Mouse (Mus musculus) hindbrain, embryonic 12.5 days (tissue): ENCODE data around the gene Prss38. TPM values are rescaled to one million over a fixed set of nuclear protein-coding genes. Genes with fewer than 3 reads are reported as not detected.
A peak's percentile ranks its signal among the peaks of the same experiment; 100 is the strongest.

ENCODE experiments used
- ATAC-seq: fragments of 200-750 bp; cut with Nextera tagmentation; 2 replicates; pipeline ENCODE4 v1.8.0; 2017; ENCODE audit warnings: moderate TSS enrichment; ENCODE audit not compliant: low FRiP score
- H3K27ac ChIP-seq: fragments of 300-500 bp; sonication (generic); 2 replicates; pipeline ENCODE4 v1.5.1; 2016; ENCODE audit warnings: mild to moderate bottlenecking
- H3K27me3 ChIP-seq: fragments of 300-500 bp; sonication (generic); 2 replicates; pipeline ENCODE4 v1.6.1; 2016; ENCODE audit warnings: mild to moderate bottlenecking
- H3K36me3 ChIP-seq: fragments of 300-500 bp; sonication (generic); 2 replicates; pipeline ENCODE4 v1.6.1; 2016; ENCODE audit warnings: mild to moderate bottlenecking
- H3K4me1 ChIP-seq: fragments of 300-500 bp; sonication (generic); 2 replicates; pipeline ENCODE4 v1.6.1; 2016
- H3K4me2 ChIP-seq: fragments of 300-500 bp; sonication (generic); replicated peaks from 2 replicates; pipeline ENCODE4 v1.6.1; 2016; ENCODE audit warnings: mild to moderate bottlenecking
- H3K4me3 ChIP-seq: fragments of 300-500 bp; sonication (generic); 2 replicates; pipeline ENCODE4 v1.5.1; 2016; ENCODE audit warnings: mild to moderate bottlenecking
- H3K9ac ChIP-seq: fragments of 300-500 bp; sonication (generic); 2 replicates; pipeline ENCODE4 v1.6.1; 2016; ENCODE audit warnings: mild to moderate bottlenecking, moderate library complexity
- H3K9me3 ChIP-seq: fragments of 300-500 bp; sonication (generic); replicated peaks from 2 replicates; pipeline ENCODE4 v1.6.1; 2016; ENCODE audit warnings: mild to moderate bottlenecking
- WGBS: fragments of 180-500 bp; shearing (Covaris S2); methylation state at CpG from one replicate; pipeline ENCODE4 v1.1.7; 2016; 5-methylcytosine and 5-hydroxymethylcytosine counted together
- polyA plus RNA-seq: library from polyadenylated mRNA; unstranded; fragments of >200 nt; fragmentation: Nextera tagmentation; extraction: Ambion mirVana; gene quantifications from 2 replicates; pipeline ENCODE4 v1.2.1, GENCODE M21; 2016

The Prss38 gene
- not detected in 2 replicates for polyA plus RNA-seq

GRCm38 (mm10) chr11:59375475-59375874, at the start of gene Prss38:
Gene Prss38 (minus strand): TSS chr11:59375657.
- 73% methylated on average over 16 of the region's 16 CpGs for WGBS
- Histone ChIP-seq H3K4me2 (no peak within 1 kb of the TSS), H3K36me3 (no peaks in the 10 kb centered on the region), H3K27me3 (no peaks in the 10 kb centered on the region), H3K9me3 (no peaks in the 10 kb centered on the region), H3K4me3 (no peak within 1 kb of the TSS), H3K4me1 (0 out of 2 replicates have a peak, but pooled peaks cover 3% of the 10 kb centered on the region), H3K27ac (no peak within 1 kb of the TSS), H3K9ac (no peak within 1 kb of the TSS)
- no peak for ATAC-seq

- Histone ChIP-seq H3K36me3 (peaks cover 79% of the 10 kb centered on the region), H3K4me2 (no peak overlapping the region), H3K27ac (no peak overlapping the region), H3K4me3 (no peak overlapping the region), H3K27me3 (no peaks in the 10 kb centered on the region), H3K9ac (no peak overlapping the region), H3K9me3 (no peaks in the 10 kb centered on the region), H3K4me1 (no peaks in the 10 kb centered on the region)
- 81% methylated on average over 5 of the region's 5 CpGs for WGBS
- ATAC-seq: no peak
Observed at GRCm38 (mm10) chr11:59423010-59423588, 47.6 kb upstream of the Prss38 start.

- H3K9ac ChIP-seq: no peak overlapping the region
- no peaks in the 10 kb centered on the region for H3K27me3 ChIP-seq
- H3K4me2 ChIP-seq: no peak overlapping the region
- WGBS: 93% methylated on average over 2 of the region's 2 CpGs
- no peak for ATAC-seq
- no peak overlapping the region for H3K4me3 ChIP-seq
- H3K9me3 ChIP-seq: no peaks in the 10 kb centered on the region
- H3K27ac ChIP-seq: no peak overlapping the region
- peaks cover 76% of the 10 kb centered on the region for H3K36me3 ChIP-seq
- H3K4me1 ChIP-seq: no peaks in the 10 kb centered on the region
Observed at GRCm38 (mm10) chr11:59421967-59422366, 46.5 kb upstream of the Prss38 start.

GRCm38 (mm10) chr11:59421436-59421835, 46.0 kb upstream of the Prss38 start:
- no peak overlapping the region for H3K27ac ChIP-seq
- H3K9me3 ChIP-seq: no peaks in the 10 kb centered on the region
- no peaks in the 10 kb centered on the region for H3K4me1 ChIP-seq
- H3K4me3 ChIP-seq: no peak overlapping the region
- WGBS: 89% methylated on average over 8 of the region's 8 CpGs
- no peak overlapping the region for H3K9ac ChIP-seq
- H3K4me2 ChIP-seq: no peak overlapping the region
- H3K36me3 ChIP-seq: peaks cover 76% of the 10 kb centered on the region
- no peak for ATAC-seq
- H3K27me3 ChIP-seq: no peaks in the 10 kb centered on the region

- Histone ChIP-seq H3K36me3 (peaks cover 75% of the 10 kb centered on the region), H3K9ac (no peak overlapping the region), H3K9me3 (no peaks in the 10 kb centered on the region), H3K4me2 (no peak overlapping the region), H3K4me3 (no peak overlapping the region), H3K27me3 (no peaks in the 10 kb centered on the region), H3K4me1 (no peaks in the 10 kb centered on the region), H3K27ac (no peak overlapping the region)
- 78% methylated on average over 5 of the region's 5 CpGs for WGBS
- ATAC-seq: no peak
Observed at GRCm38 (mm10) chr11:59418708-59419107, 43.3 kb upstream of the Prss38 start.

DNA sequence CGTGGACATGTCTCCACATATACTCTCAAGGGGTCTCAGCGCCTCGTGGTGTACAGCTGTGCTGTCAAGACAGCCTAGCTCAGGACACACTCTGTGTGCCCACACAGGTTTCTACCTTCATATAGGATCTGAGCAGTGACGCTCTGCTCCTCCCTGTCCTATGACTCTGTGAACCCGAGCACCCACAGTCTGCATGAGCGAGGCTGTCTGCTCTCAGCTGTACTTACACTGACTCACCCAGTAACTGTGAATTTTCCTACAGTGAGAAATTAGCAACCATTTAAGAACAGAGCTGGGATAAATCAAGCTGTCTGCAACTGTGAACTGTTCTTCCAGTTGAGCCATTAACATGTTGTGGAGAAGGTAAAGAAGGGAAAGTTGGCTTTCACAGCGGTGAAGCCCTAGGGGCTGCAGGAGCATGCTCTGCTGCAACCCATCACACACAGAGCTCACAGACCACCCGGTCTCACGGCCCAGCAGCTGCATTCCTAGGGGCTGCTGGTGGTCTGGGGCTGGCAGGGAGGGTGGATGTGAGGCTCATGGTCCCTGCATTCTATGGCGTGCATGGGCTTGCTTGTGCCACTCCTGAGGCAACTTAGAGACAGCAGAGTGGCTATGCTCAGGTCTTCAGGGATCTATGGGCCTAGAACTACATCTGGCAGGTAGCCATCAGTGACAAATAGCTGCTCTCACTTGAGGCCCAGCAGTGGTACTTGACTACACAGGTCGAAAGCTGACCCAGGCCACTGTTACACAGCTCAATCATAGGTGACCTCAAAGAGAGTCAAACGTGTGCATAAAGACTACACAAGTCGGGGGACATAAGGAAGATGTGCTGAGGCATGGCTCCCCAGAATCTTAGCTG, 37.8 kb upstream of the Prss38 start:
- WGBS: 86% methylated on average over 13 of the region's 13 CpGs
- Histone ChIP-seq H3K4me2 (no peak overlapping the region), H3K9ac (no peak overlapping the region), H3K4me1 (0 out of 2 replicates have a peak, but pooled peaks cover 7% of the 10 kb centered on the region), H3K27ac (no peak overlapping the region), H3K9me3 (no peaks in the 10 kb centered on the region), H3K4me3 (no peak overlapping the region), H3K27me3 (no peaks in the 10 kb centered on the region), H3K36me3 (peaks cover 52% of the 10 kb centered on the region)
- no peak for ATAC-seq

DNA sequence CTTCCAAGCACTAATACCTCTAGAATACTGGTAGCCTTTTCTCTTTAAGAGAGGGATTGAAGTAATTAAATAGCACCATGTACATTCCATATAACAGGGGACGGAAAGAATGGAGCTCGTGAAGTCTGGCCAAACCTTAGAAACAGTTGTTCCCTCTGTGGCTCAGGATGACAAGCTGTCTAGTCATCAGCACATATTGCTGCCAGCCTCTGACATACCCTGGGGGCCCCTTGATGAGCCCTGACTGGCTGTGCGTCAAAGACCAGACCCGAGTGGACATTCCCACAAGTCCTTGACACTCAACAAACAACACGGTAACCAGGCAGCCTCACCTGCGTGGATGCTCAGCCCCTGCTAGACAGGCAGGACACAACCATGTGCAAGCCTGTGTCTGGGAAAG, 36.6 kb upstream of the Prss38 start:
- Histone ChIP-seq H3K4me2 (no peak overlapping the region), H3K36me3 (peaks cover 56% of the 10 kb centered on the region), H3K27ac (no peak overlapping the region), H3K4me1 (0 out of 2 replicates have a peak, but pooled peaks cover 7% of the 10 kb centered on the region), H3K27me3 (no peaks in the 10 kb centered on the region), H3K4me3 (no peak overlapping the region), H3K9ac (no peak overlapping the region), H3K9me3 (no peaks in the 10 kb centered on the region)
- no peak for ATAC-seq
- 80% methylated on average over 6 of the region's 6 CpGs for WGBS

DNA sequence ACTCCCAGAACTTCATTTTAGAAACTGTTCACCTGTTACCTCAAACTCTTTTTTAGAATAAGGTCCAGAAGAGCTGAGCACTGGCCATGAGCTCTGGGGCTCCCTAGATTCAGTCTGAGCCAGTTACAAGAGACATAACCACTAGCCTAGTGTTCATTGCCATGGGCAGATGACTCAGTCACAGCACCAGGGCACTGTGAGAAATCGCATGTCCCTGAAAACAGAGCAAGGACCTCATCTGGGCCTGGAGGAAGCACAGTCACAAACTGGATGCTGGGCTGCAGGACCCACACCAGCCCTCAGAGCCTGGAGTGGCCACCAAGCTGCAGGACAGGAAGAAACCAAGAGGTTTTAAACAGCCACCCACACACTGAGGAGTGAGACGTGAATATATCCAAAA, 35.4 kb upstream of the Prss38 start:
- Histone ChIP-seq H3K9me3 (no peaks in the 10 kb centered on the region), H3K4me1 (0 out of 2 replicates have a peak, but pooled peaks cover 7% of the 10 kb centered on the region), H3K9ac (no peak overlapping the region), H3K36me3 (peaks cover 59% of the 10 kb centered on the region), H3K4me2 (no peak overlapping the region), H3K4me3 (no peak overlapping the region), H3K27ac (no peak overlapping the region), H3K27me3 (no peaks in the 10 kb centered on the region)
- WGBS: 77% methylated on average over 2 of the region's 2 CpGs
- ATAC-seq: no peak

GRCm38 (mm10) chr11:59405761-59406160, 30.3 kb upstream of the Prss38 start:
- no peaks in the 10 kb centered on the region for H3K27me3 ChIP-seq
- no peak overlapping the region for H3K4me3 ChIP-seq
- no peaks in the 10 kb centered on the region for H3K9me3 ChIP-seq
- 81% methylated on average over 1 of the region's 1 CpGs for WGBS
- H3K27ac ChIP-seq: no peak overlapping the region
- H3K9ac ChIP-seq: no peak overlapping the region
- H3K4me1 ChIP-seq: no peaks in the 10 kb centered on the region
- H3K4me2 ChIP-seq: no peak overlapping the region
- no peak for ATAC-seq
- peaks cover 46% of the 10 kb centered on the region for H3K36me3 ChIP-seq

DNA sequence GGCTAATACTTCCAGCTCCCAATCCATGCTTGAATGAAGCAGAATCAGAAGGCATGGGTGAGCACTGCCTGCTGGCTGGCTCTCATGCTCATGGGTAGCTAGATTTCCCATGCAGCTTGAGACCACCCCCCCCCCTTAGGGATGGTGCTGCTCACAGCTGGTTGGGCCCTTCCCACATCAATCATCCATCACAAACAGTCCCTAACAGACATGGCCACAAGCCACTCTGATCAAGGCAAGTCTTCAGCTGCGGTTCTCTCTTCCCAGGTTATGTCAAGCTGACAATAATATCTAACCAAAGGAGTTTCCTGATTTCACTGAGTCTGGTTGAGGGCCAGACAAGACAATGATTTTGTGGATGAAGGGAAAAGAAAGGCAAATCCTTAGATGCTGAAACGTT, 25.4 kb upstream of the Prss38 start:
- peaks cover 11% of the 10 kb centered on the region for H3K36me3 ChIP-seq
- no peak overlapping the region for H3K4me2 ChIP-seq
- no peaks in the 10 kb centered on the region for H3K9me3 ChIP-seq
- no peak overlapping the region for H3K27ac ChIP-seq
- H3K4me1 ChIP-seq: 0 out of 2 replicates have a peak, but pooled peaks cover 2% of the 10 kb centered on the region
- ATAC-seq: no peak
- no peaks in the 10 kb centered on the region for H3K27me3 ChIP-seq
- WGBS: 79% methylated on average over 2 of the region's 2 CpGs
- no peak overlapping the region for H3K4me3 ChIP-seq
- H3K9ac ChIP-seq: no peak overlapping the region

GRCm38 (mm10) chr11:59399830-59400229, 24.4 kb upstream of the Prss38 start:
- Histone ChIP-seq H3K9me3 (no peaks in the 10 kb centered on the region), H3K4me1 (0 out of 2 replicates have a peak, but pooled peaks cover 2% of the 10 kb centered on the region), H3K27ac (no peak overlapping the region), H3K9ac (no peak overlapping the region), H3K27me3 (no peaks in the 10 kb centered on the region), H3K4me3 (no peak overlapping the region), H3K36me3 (peaks cover 7% of the 10 kb centered on the region), H3K4me2 (no peak overlapping the region)
- ATAC-seq: no peak
- WGBS: 78% methylated on average over 8 of the region's 8 CpGs

DNA sequence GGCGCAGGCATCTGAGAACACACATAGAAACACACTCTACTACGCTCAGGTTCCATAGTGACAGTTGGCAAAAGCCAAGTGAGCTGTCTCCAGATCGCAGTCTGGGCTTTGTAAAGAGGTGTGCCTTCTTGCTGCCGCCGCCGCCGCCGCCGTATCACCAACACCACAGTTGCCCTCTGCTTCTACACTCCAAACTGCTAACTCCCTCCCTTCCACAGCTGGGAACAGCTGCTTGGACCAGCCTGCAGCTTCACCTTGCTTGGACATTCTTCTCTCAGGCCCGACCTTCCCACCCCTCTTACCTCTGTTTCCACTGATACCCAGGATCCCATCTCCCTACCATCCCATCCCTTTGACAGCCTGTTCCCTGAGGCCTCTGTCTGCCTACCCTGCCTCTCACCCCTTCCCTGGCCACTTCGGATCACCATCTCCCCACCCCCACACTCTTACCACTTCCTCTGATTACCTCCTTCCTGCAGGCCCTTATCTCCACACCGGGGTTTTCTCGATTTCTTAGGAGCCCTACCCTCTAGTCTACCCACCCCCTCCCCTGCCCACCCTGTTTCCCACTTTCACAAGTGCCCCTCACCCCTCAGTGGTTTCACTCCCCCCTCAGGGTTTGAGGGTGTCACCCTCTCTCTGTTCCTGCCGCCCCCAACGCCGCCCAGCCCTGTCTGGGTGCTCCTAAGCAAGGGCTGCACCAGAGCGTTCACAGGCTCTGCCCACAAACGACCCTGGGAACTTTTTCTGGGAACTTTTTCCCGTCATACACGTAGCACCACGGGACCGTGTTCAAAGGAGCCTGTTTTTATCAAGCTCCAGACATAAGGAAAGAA, 22.3 kb upstream of the Prss38 start:
- no peaks in the 10 kb centered on the region for H3K9me3 ChIP-seq
- 0 out of 2 replicates have a peak, but pooled peaks cover 9% of the 10 kb centered on the region for H3K4me1 ChIP-seq
- no peaks in the 10 kb centered on the region for H3K27me3 ChIP-seq
- no peaks in the 10 kb centered on the region for H3K36me3 ChIP-seq
- ATAC-seq: no peak
- H3K4me2 ChIP-seq: no peak overlapping the region
- 0 out of 2 replicates have a peak overlapping the region, but pooled peaks have one; percentile 5 for H3K27ac ChIP-seq
- H3K4me3 ChIP-seq: no peak overlapping the region
- H3K9ac ChIP-seq: no peak overlapping the region
- WGBS: 66% methylated on average over 22 of the region's 22 CpGs
